Mouse (Mus musculus) C2C12 (cell line): Measurements from ENCODE around the gene Adamts14.

ENCODE experiments used
- CEBPB ChIP-seq: IDR thresholded peaks from one replicate; pipeline ENCODE4 v1.6.1; 2011; ENCODE audit warnings: low read depth, mild to moderate bottlenecking, control low read depth, moderate library complexity
- CTCF ChIP-seq: IDR thresholded peaks from one replicate; pipeline ENCODE4 v1.5.1; 2011; ENCODE audit not compliant: control insufficient read depth, insufficient read depth, insufficient read length
- MAX ChIP-seq: IDR thresholded peaks from one replicate; pipeline ENCODE4 v1.6.1; 2011; ENCODE audit warnings: mild to moderate bottlenecking, control low read depth
- MYOD1 ChIP-seq: IDR thresholded peaks from one replicate; pipeline ENCODE4 v1.6.1; 2011; ENCODE audit warnings: low read depth; ENCODE audit not compliant: control insufficient read depth, insufficient read length
- USF1 ChIP-seq: IDR thresholded peaks from one replicate; pipeline ENCODE4 v1.6.1; 2011; ENCODE audit warnings: low read depth, mild to moderate bottlenecking, control low read depth, moderate library complexity

DNA sequence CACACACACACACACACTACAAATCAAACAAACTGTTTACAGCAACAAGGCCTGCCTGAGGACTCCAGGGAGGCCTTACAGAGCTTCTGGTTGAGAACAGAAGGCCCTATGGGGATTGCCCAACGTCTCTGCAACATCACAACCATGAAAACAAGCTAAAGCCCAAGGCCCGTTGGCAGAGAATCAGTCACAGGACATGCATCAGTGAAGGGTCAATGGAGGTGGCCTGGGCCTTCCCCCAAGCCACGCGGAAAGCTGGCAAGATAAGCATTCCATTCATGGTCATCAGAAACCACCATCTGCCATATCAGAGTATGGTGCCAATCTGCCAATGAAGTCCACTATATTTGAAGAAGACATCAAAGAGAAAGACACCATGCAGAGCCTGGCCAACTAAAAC, 112.6 kb downstream of the Adamts14 start:
- TF ChIP-seq CTCF (no peak), USF1 (no peak), CEBPB (no peak), MAX (no peak), MYOD1 (no peak)
